In genomic region chr11:54336165-54336707, GRCm38 (mm10) we compare ENCODE assay signal across 12 mouse cellular contexts. TPM values are rescaled to one million over a fixed set of nuclear protein-coding genes. Genes with fewer than 3 reads are reported as not detected.
DNase-seq lines count a peak whose midpoint lies in the region; ATAC-seq and TF ChIP-seq lines count a peak whose summit lies in the region.
"Had no signal": no experiment of that assay in that cellular context is flagged by ENCODE, and none has a peak within 500 bp of the region (broad histone marks: within the 10 kb centered on the region; RNA-seq: fewer than 3 reads in every experiment).

No protein-coding gene starts in this region.

- no peak for TF ChIP-seq CTCF in hindbrain, postnatal 0 days (IDR thresholded peaks at IDR 0.05; ENCODE audit: low read depth)

- DNase-seq in hindbrain, postnatal 0 days (ENCODE audit: low spot score): peak; percentile 35
- peak; percentile 58 for DNase-seq in Muller cell, postnatal 12 days (ENCODE audit: inconsistent ontology term)
- DNase-seq in adrenal gland, postnatal 25 days: no peak
- DNase-seq in adrenal gland, adult 18-20 months (ENCODE audit: low spot score in 2 of 2): no peak
- DNase-seq in kidney, postnatal 4 days: no peak
- DNase-seq: lung, postnatal 4 days had no signal

- H3K4me1 ChIP-seq in hindbrain, postnatal 0 days (ENCODE audit: insufficient read depth, low read length): no peaks in the 10 kb centered on the region
- H3K4me1 ChIP-seq in hindbrain, embryonic 12.5 days: no peaks in the 10 kb centered on the region
- H3K4me1 ChIP-seq: limb, embryonic 15.5 days had no signal

- peak; percentile 63 for ATAC-seq in hindbrain, postnatal 0 days
- ATAC-seq in hindbrain, embryonic 12.5 days (ENCODE audit: low FRiP score): no peak
- ATAC-seq in common myeloid progenitor, adult 5-6 weeks (replicated peaks; ENCODE audit: low read depth, poor library complexity, severe bottlenecking): peak; percentile 84
- ATAC-seq in megakaryocyte-erythroid progenitor cell, adult 5-6 weeks (replicated peaks; ENCODE audit: low FRiP score, low TSS enrichment, poor library complexity, severe bottlenecking): peak; percentile 77

- WGBS in hindbrain, postnatal 0 days: 41% methylated on average over 13 of the region's 13 CpGs
- WGBS in hindbrain, embryonic 12.5 days: 47% methylated on average over 13 of the region's 13 CpGs

- H3K9me3 ChIP-seq in hindbrain, postnatal 0 days (ENCODE audit: low read length): no peaks in the 10 kb centered on the region
- H3K9me3 ChIP-seq in hindbrain, embryonic 12.5 days (replicated peaks): no peaks in the 10 kb centered on the region
- H3K9me3 ChIP-seq: limb, embryonic 15.5 days had no signal

- no peaks in the 10 kb centered on the region for H3K27me3 ChIP-seq in hindbrain, postnatal 0 days (ENCODE audit: insufficient read depth, low read length)
- no peaks in the 10 kb centered on the region for H3K27me3 ChIP-seq in hindbrain, embryonic 12.5 days
- H3K27me3 ChIP-seq: limb, embryonic 15.5 days had no signal

- H3K36me3 ChIP-seq in hindbrain, postnatal 0 days (ENCODE audit: insufficient read depth, low read length): peaks cover 39% of the 10 kb centered on the region
- peaks cover 43% of the 10 kb centered on the region for H3K36me3 ChIP-seq in hindbrain, embryonic 12.5 days
- H3K36me3 ChIP-seq: limb, embryonic 15.5 days had no signal

- no peak overlapping the region for H3K4me3 ChIP-seq in hindbrain, postnatal 0 days (ENCODE audit: low read length)
- H3K4me3 ChIP-seq in hindbrain, embryonic 12.5 days: no peak overlapping the region
- H3K4me3 ChIP-seq: erythroblast, embryonic 14.5 days; limb, embryonic 15.5 days had no signal

- H3K27ac ChIP-seq in hindbrain, postnatal 0 days: no peak overlapping the region; the same call in 1 of the 2 replicates
- H3K27ac ChIP-seq in hindbrain, embryonic 12.5 days: no peak overlapping the region
- H3K27ac ChIP-seq: limb, embryonic 15.5 days had no signal

- no peak overlapping the region for H3K9ac ChIP-seq in hindbrain, postnatal 0 days (replicated peaks; ENCODE audit: low read length)
- H3K9ac ChIP-seq in hindbrain, embryonic 12.5 days: no peak overlapping the region
- H3K9ac ChIP-seq: limb, embryonic 15.5 days had no signal

- no peak overlapping the region for H3K4me2 ChIP-seq in hindbrain, postnatal 0 days (ENCODE audit: low read depth, low read length)
- H3K4me2 ChIP-seq in hindbrain, embryonic 12.5 days (replicated peaks): no peak overlapping the region
- H3K4me2 ChIP-seq: limb, embryonic 15.5 days had no signal

RNA-seq across cellular contexts. Expression of gene Acsl6, which starts 32.6 kb away (rescaled TPM):
- total RNA-seq in hindbrain, postnatal 0 days (2014; rRNA removed): 74.4 and 76.9 TPM in 2 replicates
- polyA plus RNA-seq in hindbrain, postnatal 0 days (2015; fragmentation: Nextera tagmentation; extraction: Ambion mirVana): 58.2 and 60.1 TPM in 2 replicates
- polyA plus RNA-seq in hindbrain, embryonic 12.5 days (2016; fragmentation: Nextera tagmentation; extraction: Ambion mirVana): 23.4 and 30.0 TPM in 2 replicates
- total RNA-seq in common myeloid progenitor, adult 5-6 weeks (2017): 10.1 and 13.4 TPM in 2 replicates
- 11.9 and 22.5 TPM in 2 replicates for total RNA-seq in megakaryocyte-erythroid progenitor cell, adult 5-6 weeks (2014; fragmentation: Nextera tagmentation)
- 20.0 and 23.1 TPM in 2 replicates for total RNA-seq in megakaryocyte-erythroid progenitor cell, adult 5-6 weeks (2017)
- total RNA-seq in adrenal gland, postnatal 25 days (2021): 3.0 and 3.9 TPM in 2 replicates
- total RNA-seq in adrenal gland, adult 18-20 months (2021): 1 to 10 TPM; 4.7 to 7.7 TPM

RNA-seq across cellular contexts. Expression of gene Meikin, which starts 34.2 kb away (rescaled TPM):
- not detected in 2 replicates for total RNA-seq in hindbrain, postnatal 0 days (2014; rRNA removed)
- not detected in 2 replicates for polyA plus RNA-seq in hindbrain, postnatal 0 days (2015; fragmentation: Nextera tagmentation; extraction: Ambion mirVana)
- not detected in 2 replicates for polyA plus RNA-seq in hindbrain, embryonic 12.5 days (2016; fragmentation: Nextera tagmentation; extraction: Ambion mirVana)
- not detected in 2 replicates for total RNA-seq in common myeloid progenitor, adult 5-6 weeks (2017)
- not detected in 2 replicates for total RNA-seq in megakaryocyte-erythroid progenitor cell, adult 5-6 weeks (2014; fragmentation: Nextera tagmentation)
- total RNA-seq in megakaryocyte-erythroid progenitor cell, adult 5-6 weeks (2017): not detected in 2 replicates
- not detected in 2 replicates for total RNA-seq in adrenal gland, postnatal 25 days (2021)
- total RNA-seq in adrenal gland, adult 18-20 months (2021): not detected
- total RNA-seq: neutrophil, adult 5-6 weeks had no signal
- polyA plus RNA-seq: erythroblast, embryonic 14.5 days; limb, embryonic 15.5 days had no signal

Comparison
In these comparisons a context has a peak if more than half of its experiments do, and no peak if none do; other contexts are left out.
1. DNase-seq: peak in hindbrain, postnatal 0 days (single experiment) and Muller cell, postnatal 12 days (single experiment); none in adrenal gland, postnatal 25 days (single experiment), adrenal gland, adult 18-20 months (0 of 2) and kidney, postnatal 4 days (0 of 2).